Mouse (Mus musculus) colon, adult 2 months (tissue): Measurements from ENCODE around the gene Rbm28. TPM values are rescaled to one million over a fixed set of nuclear protein-coding genes. Genes with fewer than 3 reads are reported as not detected.

Experiments
- polyA plus RNA-seq: library from polyadenylated mRNA; depleted of rRNA; stranded (reverse); fragments of >200 nt; gene quantifications from 2 replicates; pipeline ENCODE4 v1.2.3, GENCODE M21; 2012; rRNA removed

The Rbm28 gene
- polyA plus RNA-seq, result 2.3 and 2.9 TPM in 2 replicates

DNA sequence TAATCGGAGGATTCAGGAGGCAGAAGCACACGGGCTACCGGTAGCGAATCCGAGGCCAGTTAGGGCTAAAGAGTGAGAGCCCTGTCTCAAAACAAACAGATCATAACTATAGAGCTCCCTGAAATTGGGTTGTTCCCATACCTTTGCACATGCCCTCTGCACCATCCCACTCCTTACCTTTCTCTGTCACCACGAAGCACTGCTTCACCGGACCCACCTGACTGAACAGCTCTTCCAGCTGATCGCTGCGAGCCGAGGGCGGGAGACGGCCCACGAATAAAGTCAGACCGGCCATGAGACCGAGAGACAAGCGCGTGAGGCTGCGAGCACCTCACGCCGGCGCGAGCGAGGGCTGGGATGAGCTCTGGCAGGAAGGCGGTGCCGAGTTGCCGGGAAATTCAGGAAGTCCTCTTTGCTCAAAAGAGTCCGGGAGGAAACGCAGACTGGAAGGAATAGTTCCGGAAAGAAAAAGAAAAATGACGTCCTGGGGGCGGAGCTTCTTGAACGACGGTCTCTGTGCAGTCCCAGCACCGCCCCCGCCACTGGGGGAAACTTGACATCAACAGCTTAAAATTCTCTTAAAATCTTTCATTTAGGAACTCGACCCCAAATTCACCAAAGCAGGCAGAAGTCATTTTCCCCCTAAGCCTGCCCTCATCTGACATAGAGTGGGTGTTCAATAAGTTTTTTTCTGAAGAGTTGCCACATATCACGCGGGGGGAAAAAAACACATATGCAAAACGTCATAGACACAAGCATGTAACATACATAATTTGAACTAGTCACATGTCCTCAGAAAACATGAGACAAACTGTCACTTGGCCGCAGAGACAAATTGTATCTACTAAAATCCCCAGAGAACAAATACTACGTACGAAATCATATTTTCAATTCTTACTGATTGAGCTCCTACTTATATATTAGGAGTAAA lies at the start of gene Rbm28:
Gene Rbm28 (minus strand): TSS at position 693 of the 931 bp plus-strand sequence.

DNA sequence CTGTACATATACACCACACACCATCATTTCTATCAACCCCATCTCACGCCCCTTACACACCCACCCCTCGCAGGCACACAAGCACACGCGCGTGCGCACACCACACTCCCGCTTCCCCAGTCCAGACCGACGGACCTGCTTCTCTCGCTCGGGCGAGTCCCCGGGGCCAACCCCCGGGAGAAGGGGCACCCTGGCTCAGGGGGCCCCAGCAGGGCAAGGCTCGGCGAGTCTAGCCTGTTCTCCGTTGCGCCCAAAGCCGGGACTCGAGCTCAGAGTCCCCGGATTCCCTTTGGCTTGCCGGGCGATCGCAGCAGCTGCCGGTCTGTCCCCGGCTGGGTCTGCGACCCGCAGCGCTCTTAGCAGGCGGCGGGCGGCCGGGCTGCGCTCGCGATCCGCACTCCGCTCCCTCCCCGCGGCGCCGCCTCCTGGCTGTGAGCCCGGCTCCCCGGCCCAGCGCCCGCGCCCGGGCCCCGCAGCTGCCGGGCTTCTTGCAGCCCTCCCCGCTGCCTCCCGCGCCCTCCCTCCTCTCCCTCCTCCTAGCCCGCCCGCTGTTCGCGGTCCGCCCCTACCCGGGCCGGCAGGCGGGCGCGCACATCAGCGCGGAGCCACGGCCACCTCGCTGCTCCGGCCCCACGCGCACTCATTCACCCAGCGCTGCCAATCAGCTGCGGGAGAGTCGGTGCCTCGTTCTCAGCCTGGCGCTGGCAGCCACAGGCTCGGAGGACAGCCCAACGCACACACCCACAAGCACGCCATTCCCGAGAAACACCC lies 14.3 kb upstream of the Rbm28 start, which contains the start of gene Prrt4:
Gene Prrt4 (minus strand): TSS at position 697 of the 771 bp plus-strand sequence.

Other genes starting within 250 kb of the Rbm28 start
- 0.94 and 1.3 TPM in 2 replicates for gene Lep, start 104.8 kb downstream of the Rbm28 start, polyA plus RNA-seq
- gene Prrt4, start 14.6 kb upstream of the Rbm28 start, polyA plus RNA-seq, result 0.38 and 0.94 TPM in 2 replicates
- gene Impdh1, start 51.4 kb upstream of the Rbm28 start, polyA plus RNA-seq, result 44.5 and 50.3 TPM in 2 replicates
- gene Hilpda, start 107.5 kb upstream of the Rbm28 start, polyA plus RNA-seq, result 21.9 and 23.0 TPM in 2 replicates
- gene Fam71f2, start 114.6 kb upstream of the Rbm28 start, polyA plus RNA-seq, result 0.41 and 0.78 TPM in 2 replicates
- gene Fam71f1, start 154.1 kb upstream of the Rbm28 start, polyA plus RNA-seq, result not detected in 2 replicates
- 25.7 and 30.6 TPM in 2 replicates for gene Calu, start 183.1 kb upstream of the Rbm28 start, polyA plus RNA-seq
- 0.68 and 1.1 TPM in 2 replicates for gene Opn1sw, start 223.5 kb upstream of the Rbm28 start, polyA plus RNA-seq
- gene Ccdc136, start 231.3 kb upstream of the Rbm28 start, polyA plus RNA-seq, result 5.4 and 5.8 TPM in 2 replicates